Mouse (Mus musculus): ENCODE results near the gene Astn1. TPM values are rescaled to one million over a fixed set of nuclear protein-coding genes. Genes with fewer than 3 reads are reported as not detected.

Astn1 gene
- polyA plus RNA-seq (2012; rRNA removed), result 1.0 and 2.1 TPM in 2 replicates

GRCm38 (mm10) chr1:158361964-158362291 lies at the start of gene Astn1:
Astn1 (plus strand) TSS chr1:158362273.

GRCm38 (mm10) chr1:158356051-158356461 lies 6.0 kb upstream of the Astn1 start, which contains the start of gene Brinp2:
Brinp2 (minus strand) TSS chr1:158356326.

Other genes starting within 250 kb of the Astn1 start
- gene Brinp2, start 5.9 kb upstream of the Astn1 start, polyA plus RNA-seq (2012; rRNA removed), result 1.0 and 2.4 TPM in 2 replicates

All from colon, adult 2 months (tissue).